Mouse (Mus musculus) heart, postnatal 0 days (tissue): ENCODE data around the gene Ifnlr1.

ENCODE experiments used
- CTCF ChIP-seq: IDR thresholded peaks from 2 replicates; pipeline ENCODE4 v1.5.1; 2016; ENCODE audit warnings: antibody characterized with exemption, control low read depth, low read depth
- EP300 ChIP-seq: IDR thresholded peaks from 2 replicates; pipeline ENCODE4 v1.6.1; 2016; ENCODE audit warnings: antibody characterized with exemption, low read depth

GRCm38 (mm10) chr4:135661994-135662393 is 24.1 kb upstream of the Ifnlr1 start:
- TF ChIP-seq CTCF (no peak), EP300 (no peak)
